Mouse (Mus musculus) layer of hippocampus, adult 2 months (tissue): ENCODE measurements around the gene Cacng4. TPM values are rescaled to one million over a fixed set of nuclear protein-coding genes. Genes with fewer than 3 reads are reported as not detected.

Experiments
- DNase-seq, 2 experiments: peaks; one replicate each; pipeline ENCODE4 v3.0.0; 2022; ENCODE audit warnings: low spot score in 2 of 2
- H3K27ac ChIP-seq: fragments of 200-600 bp; 2 replicates; pipeline ENCODE4 v1.8.1; 2022
- H3K4me3 ChIP-seq: fragments of 200-600 bp; 2 replicates; pipeline ENCODE4 v1.8.1; 2022; ENCODE audit warnings: mild to moderate bottlenecking
- CTCF ChIP-seq: fragments of 200-600 bp; conservative IDR thresholded peaks from 2 replicates; pipeline ENCODE4 v1.8.1; 2022; ENCODE audit warnings: antibody characterized with exemption, mild to moderate bottlenecking, moderate library complexity
- total RNA-seq, 2 experiments: library from RNA; stranded (reverse); gene quantifications; 2 replicates each; pipeline ENCODE4 v1.2.3; 2021

Cacng4 gene
- total RNA-seq, 2 experiments from 2014 or later = 23.7 TPM

DNA sequence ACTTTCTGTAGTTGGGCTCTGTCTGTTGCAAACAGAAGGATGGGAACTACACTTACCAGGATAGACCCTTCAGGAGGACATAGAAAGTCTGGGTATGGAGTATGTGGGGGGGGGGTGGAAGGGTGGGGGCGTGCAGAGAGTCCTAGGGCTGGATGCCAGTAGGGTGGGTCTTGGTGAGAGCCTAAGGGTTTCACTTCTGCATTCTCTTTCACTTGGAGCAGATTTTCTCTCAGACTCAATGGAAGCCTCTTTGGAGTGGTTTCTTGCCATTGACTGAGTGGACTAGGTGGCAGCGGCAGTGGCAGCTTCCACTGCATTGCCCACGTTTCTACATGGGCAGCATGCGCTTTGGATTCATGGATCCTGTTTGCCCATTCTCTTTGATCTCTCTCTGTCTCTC is 94.4 kb downstream of the Cacng4 start:
- no peak for DNase-seq
- Histone ChIP-seq H3K4me3 (no peak overlapping the region), H3K27ac (no peak overlapping the region)
- no peak for TF ChIP-seq CTCF

DNA sequence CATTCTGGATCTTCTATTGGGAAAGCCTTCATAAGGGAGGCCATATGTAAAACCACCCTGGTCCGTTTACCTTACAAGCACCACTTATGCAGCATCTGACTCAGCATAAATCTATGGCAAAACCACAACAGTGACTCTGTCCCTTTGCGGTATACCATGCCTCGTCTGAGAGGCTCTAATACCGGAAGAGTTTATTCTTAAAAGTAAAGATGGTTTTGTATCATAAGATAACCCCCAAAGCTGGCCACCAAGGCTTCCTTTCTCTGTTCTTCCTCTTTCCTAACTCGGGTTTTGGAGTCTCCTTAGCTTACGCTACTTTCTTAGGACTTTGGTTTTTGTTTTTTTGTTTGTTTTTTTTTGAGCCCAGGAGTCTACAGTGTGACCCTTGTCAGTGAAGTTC is 101.0 kb downstream of the Cacng4 start:
- no peak overlapping the region for H3K4me3 ChIP-seq
- TF ChIP-seq CTCF = no peak
- DNase-seq = no peak
- H3K27ac ChIP-seq = no peak overlapping the region

DNA sequence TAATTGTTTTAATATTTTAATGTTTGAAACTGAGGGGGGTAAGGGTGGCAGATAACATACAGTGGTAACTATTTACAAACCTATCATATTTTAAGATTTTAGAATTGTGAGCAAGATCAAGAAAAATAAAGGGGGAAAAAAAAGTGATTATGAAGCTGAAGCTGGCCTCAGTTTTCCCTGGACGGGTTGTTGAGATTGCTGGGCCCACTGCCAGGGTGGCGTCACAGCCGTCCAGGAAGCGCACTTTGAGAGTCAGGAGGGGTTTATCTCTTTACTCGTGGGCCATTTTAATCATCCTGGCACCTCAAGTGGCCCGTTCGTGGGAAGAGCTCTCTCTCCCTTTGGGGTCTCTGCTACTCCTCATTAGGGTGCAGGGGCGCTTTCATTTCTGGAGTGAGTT is 102.8 kb downstream of the Cacng4 start:
- DNase-seq = no peak
- Histone ChIP-seq H3K4me3 (no peak overlapping the region), H3K27ac (no peak overlapping the region)
- TF ChIP-seq CTCF = no peak

DNA sequence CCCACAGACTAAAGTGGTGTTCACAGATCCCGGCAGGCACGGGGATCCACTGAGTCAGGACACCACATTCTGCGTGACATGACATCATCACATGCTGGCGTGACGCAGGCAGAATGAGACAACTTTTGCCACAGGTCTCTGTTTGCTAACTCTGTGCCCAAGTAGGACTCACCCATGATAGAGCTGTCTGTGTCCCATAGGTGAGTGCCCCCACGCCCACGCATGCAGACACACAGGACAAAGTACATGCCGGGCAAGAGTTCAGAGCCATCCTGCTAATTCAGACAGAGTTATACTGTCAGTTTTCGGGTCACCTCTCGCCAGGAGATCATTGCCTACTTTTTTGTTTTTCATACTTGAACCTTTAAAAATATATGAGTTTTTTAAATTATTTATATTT is 105.9 kb downstream of the Cacng4 start:
- H3K4me3 ChIP-seq = no peak overlapping the region
- no peak for DNase-seq
- no peak overlapping the region for H3K27ac ChIP-seq
- TF ChIP-seq CTCF = no peak

DNA sequence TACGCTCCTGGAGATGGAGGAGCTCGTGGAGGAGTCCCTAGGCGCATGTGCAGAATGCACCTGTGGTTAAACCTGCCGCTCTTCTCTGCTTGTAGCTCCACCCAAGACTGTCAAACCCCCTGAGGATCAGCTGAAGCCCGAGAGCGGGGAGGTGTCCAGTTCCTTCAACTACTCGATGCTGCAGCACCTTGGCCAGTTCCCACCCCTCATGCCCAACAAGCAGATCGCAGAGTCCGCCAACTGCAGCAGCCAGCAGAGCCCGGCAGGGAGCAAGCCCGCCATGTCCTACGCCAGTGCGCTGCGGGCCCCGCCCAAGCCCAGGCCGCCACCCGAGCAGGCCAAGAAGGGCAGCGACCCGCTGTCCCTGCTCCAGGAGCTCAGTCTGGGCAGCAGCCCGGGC is 108.1 kb downstream of the Cacng4 start:
- Histone ChIP-seq H3K4me3 (no peak overlapping the region), H3K27ac (no peak overlapping the region)
- TF ChIP-seq CTCF = no peak
- no peak for DNase-seq

DNA sequence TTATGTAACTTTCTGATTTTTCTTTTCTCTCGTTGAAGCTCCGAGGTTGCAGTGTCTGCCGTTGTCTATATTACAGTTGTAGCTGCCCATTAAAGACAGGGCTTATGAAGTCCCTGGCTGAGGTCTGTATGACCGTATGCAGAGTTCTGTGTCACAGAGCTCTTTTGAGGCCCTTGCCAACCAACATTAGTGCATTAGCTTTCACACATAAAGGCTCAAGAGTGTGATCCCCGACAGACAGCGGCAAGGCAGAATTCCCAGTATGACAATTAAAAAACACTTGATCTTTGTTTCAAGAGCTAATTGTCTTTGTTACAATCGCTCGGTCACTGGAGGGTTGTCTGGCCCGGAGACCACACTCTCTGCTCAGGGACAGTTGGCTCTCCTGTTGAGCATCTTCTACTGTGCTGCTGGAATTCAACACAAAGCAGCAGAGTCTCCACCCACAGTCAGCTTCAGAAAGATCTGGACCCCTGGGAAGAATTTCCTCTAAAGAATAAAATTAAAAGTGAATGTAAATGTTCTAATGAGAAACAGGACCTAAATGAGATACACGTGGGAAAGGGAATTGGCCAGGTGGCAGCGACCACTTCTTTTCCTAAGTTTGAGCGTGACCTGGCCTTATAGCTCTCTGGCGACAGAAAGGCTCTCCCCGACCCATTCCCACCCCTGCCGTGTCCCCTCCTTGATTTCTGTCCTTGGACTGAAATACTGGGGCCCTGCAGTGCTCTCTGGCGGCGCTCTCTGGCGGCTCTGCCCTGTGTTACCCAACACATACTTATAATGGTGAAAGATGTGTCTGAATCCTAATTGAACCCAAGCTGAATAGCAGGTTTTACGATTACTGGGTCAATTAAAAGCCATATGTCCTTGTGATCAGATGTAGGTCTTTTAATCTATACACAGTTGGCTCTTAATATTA is 110.6 kb downstream of the Cacng4 start:
- peak; percentile 54 for TF ChIP-seq CTCF
- no peak overlapping the region for H3K27ac ChIP-seq
- DNase-seq = no peak
- H3K4me3 ChIP-seq = no peak overlapping the region

DNA sequence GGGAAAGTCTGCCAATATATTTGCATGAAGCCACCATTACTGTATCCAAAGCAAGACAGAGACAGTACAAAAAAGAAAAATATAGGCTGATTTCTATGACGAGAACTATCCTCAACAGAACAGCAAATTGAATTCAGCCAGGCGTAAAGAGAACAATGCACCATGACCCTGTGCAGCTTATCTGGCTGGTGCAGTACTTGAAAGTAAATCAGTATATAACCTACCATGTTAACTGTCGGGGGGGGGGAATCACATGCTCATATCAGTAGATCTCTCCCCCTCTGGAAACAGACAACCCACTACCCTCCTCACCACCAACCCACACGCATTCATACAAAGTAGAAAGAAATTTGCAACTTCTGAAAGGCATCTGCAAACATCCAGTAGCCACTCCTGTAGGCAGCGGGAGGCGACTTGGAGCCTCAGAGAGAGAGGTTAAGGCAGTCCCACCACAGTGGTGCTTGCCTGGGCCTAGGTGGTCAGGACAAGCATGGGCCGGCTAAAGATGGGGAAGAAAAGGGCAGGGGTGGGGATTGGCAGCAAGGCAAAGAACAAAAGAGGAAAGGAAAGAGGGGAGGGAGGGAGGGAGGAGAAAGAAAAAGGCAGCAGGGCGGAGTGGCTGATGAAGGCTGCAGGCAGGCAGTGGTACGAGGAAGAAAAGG is 111.5 kb downstream of the Cacng4 start:
- no peak for TF ChIP-seq CTCF
- Histone ChIP-seq H3K4me3 (no peak overlapping the region), H3K27ac (no peak overlapping the region)
- no peak for DNase-seq

Other genes with a start within 250 kb of the Cacng4 start
- 10 to 100 TPM; 44.9 to 51.5 TPM for gene Helz, start 246.6 kb downstream of the Cacng4 start, total RNA-seq
- gene Cacng1, start 78.0 kb downstream of the Cacng4 start, total RNA-seq = not detected
- gene Cacng5, start 120.5 kb upstream of the Cacng4 start, total RNA-seq = 10 to 100 TPM; 15.9 to 16.1 TPM